Mouse (Mus musculus) liver, embryonic 14.5 days (tissue): ENCODE results near the gene Ccdc84. TPM values are rescaled to one million over a fixed set of nuclear protein-coding genes. Genes with fewer than 3 reads are reported as not detected.

ENCODE experiments used
- ATAC-seq: fragments of 200-750 bp; cut with Nextera tagmentation; 2 replicates; pipeline ENCODE4 v1.8.0; 2017; ENCODE audit warnings: moderate number of reproducible peaks, mild to moderate bottlenecking, moderate library complexity; ENCODE audit not compliant: insufficient read depth
- DNase-seq, 3 experiments: peaks; one replicate each; pipeline ENCODE4 v3.0.0-alpha.2; 2012 to 2013; ENCODE audit warnings: low read depth in 3 of 3, low spot score in 3 of 3
- H3K27ac ChIP-seq: fragments of 300-500 bp; sonication (generic); 2 replicates; pipeline ENCODE4 v1.5.1; 2014; ENCODE audit warnings: moderate library complexity, mild to moderate bottlenecking, control low read depth, inconsistent platforms
- H3K27me3 ChIP-seq: fragments of 300-500 bp; sonication (generic); 2 replicates; pipeline ENCODE4 v1.6.1; 2014; ENCODE audit warnings: mild to moderate bottlenecking, low read length, moderate library complexity; ENCODE audit not compliant: control insufficient read depth, insufficient read depth
- H3K36me3 ChIP-seq: fragments of 300-500 bp; sonication (generic); replicated peaks from 2 replicates; pipeline ENCODE4 v1.6.1; 2014; ENCODE audit warnings: low read depth; ENCODE audit not compliant: control insufficient read depth, insufficient read depth
- H3K4me1 ChIP-seq, 2 experiments: fragments of 200-500 bp in 1 of 2; fragments of 300-500 bp in 1 of 2; sonication (generic) in 1 of 2; replicated peaks; 2 replicates each; pipeline ENCODE4 v1.6.1; 2012 to 2014; ENCODE audit warnings: antibody characterized with exemption in 1 of 2, inconsistent platforms in 1 of 2, low read length in 1 of 2; ENCODE audit not compliant: control insufficient read depth in 2 of 2, insufficient read depth in 2 of 2
- H3K4me2 ChIP-seq: fragments of 300-500 bp; sonication (generic); 2 replicates; pipeline ENCODE4 v1.6.1; 2014; ENCODE audit warnings: low read depth, mild to moderate bottlenecking, control low read depth, moderate library complexity
- H3K4me3 ChIP-seq, 2 experiments: fragments of 200-500 bp in 1 of 2; fragments of 300-500 bp in 1 of 2; sonication (generic) in 1 of 2; 2 replicates each; pipeline ENCODE4 v1.5.1; 2012 to 2014; ENCODE audit warnings: low read depth in 2 of 2, low read length in 2 of 2, mild to moderate bottlenecking in 2 of 2, control low read depth in 1 of 2, inconsistent platforms in 1 of 2, moderate library complexity in 1 of 2; ENCODE audit not compliant: insufficient read depth in 1 of 2
- H3K9ac ChIP-seq: fragments of 300-500 bp; sonication (generic); replicated peaks from 2 replicates; pipeline ENCODE4 v1.6.1; 2014; ENCODE audit warnings: mild to moderate bottlenecking, control low read depth, moderate library complexity
- H3K9me3 ChIP-seq: fragments of 300-500 bp; sonication (generic); 2 replicates; pipeline ENCODE4 v1.6.1; 2016; ENCODE audit warnings: low read length, mixed read lengths; ENCODE audit not compliant: control insufficient read depth
- CTCF ChIP-seq: IDR thresholded peaks from 2 replicates; pipeline ENCODE4 v1.5.1; 2016; ENCODE audit warnings: antibody characterized with exemption, low read depth, control low read depth
- EP300 ChIP-seq: IDR thresholded peaks from 2 replicates; pipeline ENCODE4 v1.6.1; 2016; ENCODE audit warnings: antibody characterized with exemption, low read depth
- WGBS: fragments of 180-500 bp; shearing (Covaris S2); extraction: QIAGEN DNeasy Blood & Tissue Kit; methylation state at CpG from one replicate; pipeline ENCODE4 v1.1.7; 2014; ENCODE audit not compliant: insufficient replicate concordance; 5-methylcytosine and 5-hydroxymethylcytosine counted together
- polyA plus RNA-seq, 2 experiments: library from polyadenylated mRNA; depleted of rRNA in 1 of 2; stranded (reverse) in 1 of 2; unstranded in 1 of 2; fragments of >200 nt; fragmentation: Nextera tagmentation in 1 of 2; extraction: Ambion mirVana in 1 of 2; gene quantifications; 2 replicates each; pipeline versions ENCODE4 v1.2.1 to v1.2.3; 2012 to 2014

Gene Ccdc84
- 15.3 and 16.3 TPM in 2 replicates for polyA plus RNA-seq (2012; rRNA removed)
- polyA plus RNA-seq (2014; fragmentation: Nextera tagmentation; extraction: Ambion mirVana): 10.0 TPM in 2 replicates

DNA sequence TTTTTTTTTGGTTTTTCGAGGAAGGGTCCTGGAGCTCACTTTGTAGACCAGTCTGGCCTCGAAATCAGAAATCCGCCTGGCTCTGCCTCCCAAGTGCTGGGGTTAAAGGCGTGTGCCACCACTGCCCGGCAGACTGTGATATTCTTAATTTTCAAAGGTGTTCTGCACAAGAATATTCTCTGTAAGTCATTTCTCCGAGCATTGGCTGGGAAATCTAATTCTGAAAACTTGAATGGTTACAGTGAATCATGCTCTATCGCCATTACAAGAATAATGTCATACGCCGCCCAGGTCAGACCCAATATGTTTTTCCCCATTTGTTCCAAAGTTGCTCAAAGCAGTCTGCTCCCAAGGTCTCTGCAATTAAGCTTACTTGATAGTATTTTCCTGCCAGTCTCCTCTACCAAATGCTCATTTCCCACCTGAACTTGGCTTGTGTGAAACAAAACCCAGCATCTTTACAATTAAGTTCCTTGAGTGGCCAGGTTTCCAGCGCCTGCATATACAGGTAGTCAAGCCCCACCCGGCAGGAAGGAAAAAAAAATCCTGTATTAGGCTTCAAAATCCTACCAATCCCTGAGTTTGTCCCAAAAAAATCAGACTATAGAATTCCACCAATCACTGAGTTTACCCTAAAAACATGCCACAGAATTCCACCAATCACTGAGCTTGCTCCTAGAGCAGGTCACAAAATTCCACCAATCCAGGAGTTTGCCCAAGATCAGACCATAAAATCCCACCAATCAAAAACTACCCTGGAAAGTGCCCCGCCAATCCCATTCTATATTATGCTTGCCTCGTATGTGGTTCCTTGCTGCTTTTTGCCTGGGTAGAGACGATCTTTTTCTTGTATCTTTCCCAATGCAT is at the start of gene Ccdc84:
TSS of gene Ccdc84 (minus strand) at position 51 of the 867 bp plus-strand sequence.
- 71% methylated on average over 14 of the region's 14 CpGs for WGBS
- DNase-seq (no peak), ATAC-seq (no peak)
- Histone ChIP-seq H3K4me1 (peaks cover 0 to 11% of the 10 kb centered on the region in 2 experiments; a peak in 3 of 4 replicates), H3K27me3 (no peaks in the 10 kb centered on the region), H3K4me3 (peak within 1 kb of the TSS; percentile 79 to 94), H3K27ac (peak within 1 kb of the TSS; percentile 72), H3K9ac (peak within 1 kb of the TSS; percentile 92), H3K36me3 (peaks cover 18% of the 10 kb centered on the region), H3K9me3 (no peaks in the 10 kb centered on the region), H3K4me2 (peak within 1 kb of the TSS; percentile 91)
- TF ChIP-seq EP300 (no peak), CTCF (no peak)

GRCm38 (mm10) chr9:44461950-44462349 is 43.6 kb upstream of the Ccdc84 start:
- Histone ChIP-seq H3K27me3 (no peaks in the 10 kb centered on the region; the same call in 1 of the 2 replicates), H3K4me1 (no peaks in the 10 kb centered on the region), H3K9me3 (no peaks in the 10 kb centered on the region), H3K4me2 (no peak overlapping the region), H3K36me3 (no peaks in the 10 kb centered on the region), H3K4me3 (no peak overlapping the region), H3K9ac (no peak overlapping the region), H3K27ac (no peak overlapping the region)
- no peak for ATAC-seq
- TF ChIP-seq CTCF: no peak
- no peak for TF ChIP-seq EP300
- no peak for DNase-seq
- WGBS: 44% methylated on average over 5 of the region's 5 CpGs

DNA sequence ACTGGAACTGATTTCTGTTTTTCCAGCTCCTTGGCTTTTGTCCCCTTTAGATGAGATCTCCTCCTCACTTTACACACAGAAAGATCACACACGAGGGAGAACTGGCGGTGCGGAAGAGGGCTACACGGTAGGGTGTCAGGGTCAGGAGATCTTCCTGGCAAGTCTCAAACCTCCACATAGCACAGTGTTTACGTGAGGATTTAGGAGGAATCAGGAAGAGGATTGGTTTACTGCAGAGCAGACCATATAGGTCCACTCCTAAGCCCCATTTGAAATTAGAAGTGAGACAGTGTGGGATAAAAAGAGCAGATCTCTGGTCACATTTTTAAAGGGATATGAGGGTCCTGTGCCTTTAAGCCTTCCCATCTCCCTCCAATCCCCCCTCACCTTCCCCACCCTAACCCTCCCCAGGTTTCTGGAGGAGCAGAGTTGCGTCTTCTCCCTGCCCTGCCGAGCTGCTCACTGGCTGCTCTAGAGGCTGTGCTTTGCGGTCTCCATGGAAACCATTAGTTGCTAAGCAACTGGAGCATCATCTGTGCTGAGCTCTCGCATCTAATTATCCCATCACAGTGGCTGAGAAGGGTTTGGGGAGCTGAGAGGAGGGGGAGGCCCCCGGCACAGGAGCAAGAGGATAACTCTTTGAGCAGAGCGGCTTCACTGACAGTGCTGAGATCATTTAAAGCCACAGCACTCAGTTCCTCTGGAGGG is 38.8 kb upstream of the Ccdc84 start:
- TF ChIP-seq EP300: no peak
- no peak for TF ChIP-seq CTCF
- H3K9ac ChIP-seq: no peak overlapping the region
- H3K4me3 ChIP-seq: no peak overlapping the region
- H3K4me1 ChIP-seq: no peaks in the 10 kb centered on the region
- H3K9me3 ChIP-seq: no peaks in the 10 kb centered on the region
- H3K27me3 ChIP-seq: no peaks in the 10 kb centered on the region; the same call in 1 of the 2 replicates
- no peak for ATAC-seq
- 19% methylated on average over 11 of the region's 11 CpGs for WGBS
- DNase-seq: no peak
- no peak overlapping the region for H3K4me2 ChIP-seq
- H3K36me3 ChIP-seq: no peaks in the 10 kb centered on the region
- H3K27ac ChIP-seq: no peak overlapping the region

- no peak for DNase-seq
- Histone ChIP-seq H3K36me3 (no peaks in the 10 kb centered on the region), H3K27ac (no peak within 1 kb of the TSS), H3K4me3 (no peak within 1 kb of the TSS), H3K27me3 (no peaks in the 10 kb centered on the region; the same call in 1 of the 2 replicates), H3K9me3 (no peaks in the 10 kb centered on the region), H3K9ac (no peak within 1 kb of the TSS), H3K4me1 (no peaks in the 10 kb centered on the region), H3K4me2 (no peak within 1 kb of the TSS)
- TF ChIP-seq EP300 (no peak), CTCF (0 out of 2 replicates have a peak, but pooled peaks have one; percentile 14)
- no peak for ATAC-seq
- 25% methylated on average over 4 of the region's 4 CpGs for WGBS
Measured at GRCm38 (mm10) chr9:44454891-44455220, 36.5 kb upstream of the Ccdc84 start, which contains the start of gene Upk2. Gene Upk2, minus strand, starts transcription at chr9:44454976.
